Mouse (Mus musculus): ENCODE measurements around the gene Chrna10. TPM values are rescaled to one million over a fixed set of nuclear protein-coding genes. Genes with fewer than 3 reads are reported as not detected.

Chrna10 gene
- polyA plus RNA-seq, 1 experiment, result 0.01 TPM

DNA sequence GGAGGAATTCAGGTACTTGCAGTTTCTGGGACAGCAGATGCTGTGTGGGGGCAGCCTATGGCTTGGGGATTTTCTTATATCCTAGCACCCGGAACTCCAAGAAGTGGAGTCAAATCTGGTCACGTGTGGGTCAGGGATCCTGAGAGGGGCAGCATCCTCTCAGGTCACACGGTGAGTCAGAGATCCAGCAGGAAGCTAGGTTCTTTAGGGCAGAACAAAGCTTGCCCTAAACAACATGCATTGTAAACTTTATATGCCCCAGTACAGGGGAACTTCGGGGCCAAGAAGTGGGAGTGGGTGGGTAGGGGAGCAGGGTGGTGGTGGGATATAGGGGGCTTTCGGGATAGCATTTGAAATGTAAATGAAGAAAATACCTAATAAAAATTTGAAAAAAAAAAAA, 15.8 kb downstream of the Chrna10 start:
- Histone ChIP-seq H3K27me3 (ENCODE audit: control insufficient read depth, insufficient read depth, insufficient read length) (no peaks in the 10 kb centered on the region), H3K4me3 (ENCODE audit: insufficient read depth, poor library complexity, severe bottlenecking) (no peak overlapping the region), H3ac (ENCODE audit: control insufficient read depth, insufficient read length, low read depth) (no peak overlapping the region), H3K79me3 (ENCODE audit: low read depth) (no peaks in the 10 kb centered on the region), H3K79me2 (ENCODE audit: control insufficient read depth, insufficient read depth) (no peaks in the 10 kb centered on the region), H3K36me3 (ENCODE audit: control insufficient read depth, insufficient read depth) (no peaks in the 10 kb centered on the region)
- TF ChIP-seq FOSL1 (IDR thresholded peaks at IDR 0.05; ENCODE audit: insufficient read depth, low read length, poor library complexity, severe bottlenecking) (no peak), MYOG (IDR thresholded peaks at IDR 0.05; ENCODE audit: control insufficient read depth, extremely low read depth, insufficient read length) (no peak)

DNA sequence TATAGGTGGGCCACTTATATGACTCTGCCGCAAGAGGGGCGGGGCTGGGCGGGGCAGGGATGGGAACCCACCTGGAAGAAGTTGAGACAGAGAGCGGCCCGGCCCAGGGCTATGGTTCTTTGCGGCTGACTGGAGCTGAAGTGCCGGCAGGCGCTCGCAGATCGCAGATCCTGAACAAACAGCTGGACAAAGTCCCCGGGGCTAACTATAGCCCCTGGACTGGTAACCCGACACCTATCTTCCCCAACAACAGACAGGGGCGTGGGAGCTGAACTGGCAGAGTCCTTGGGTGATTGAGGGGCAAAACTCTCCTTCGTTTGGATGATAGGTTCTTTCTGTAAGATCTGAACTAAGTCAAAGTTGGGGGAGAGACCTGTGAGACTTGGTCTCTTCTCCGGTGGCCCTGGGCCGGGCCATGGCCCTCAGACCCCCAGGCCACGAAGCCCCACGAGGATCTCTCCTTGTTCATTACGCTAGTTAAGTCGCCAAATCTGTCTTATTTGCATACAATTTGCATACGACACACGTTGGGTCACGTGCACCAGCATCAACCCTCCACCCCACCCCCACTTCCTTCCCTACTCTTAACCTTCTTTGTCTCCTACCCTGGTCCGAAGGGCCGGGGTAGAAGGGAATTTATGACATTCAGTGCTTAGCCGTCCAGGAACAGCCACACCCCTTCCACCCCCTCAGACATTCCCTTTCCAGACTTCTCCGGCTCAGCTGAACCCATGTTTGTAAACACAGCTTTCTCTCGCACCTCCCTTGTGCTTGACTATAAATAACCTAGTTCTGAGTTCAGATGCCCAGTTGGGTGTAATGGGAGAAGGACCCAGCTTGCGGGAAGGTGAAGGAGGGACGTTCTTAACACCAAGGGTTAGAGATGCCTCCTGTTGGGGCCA, 16.6 kb downstream of the Chrna10 start:
- H3K36me3 ChIP-seq (ENCODE audit: control insufficient read depth, insufficient read depth), result no peaks in the 10 kb centered on the region
- no peak for TF ChIP-seq USF1 (IDR thresholded peaks at IDR 0.05; ENCODE audit: low read depth)
- TF ChIP-seq CTCF (IDR thresholded peaks at IDR 0.05; ENCODE audit: control insufficient read depth, insufficient read depth, insufficient read length), result no peak
- TF ChIP-seq CEBPB (IDR thresholded peaks at IDR 0.05; ENCODE audit: low read depth), result no peak
- TF ChIP-seq MYOG (IDR thresholded peaks at IDR 0.05; ENCODE audit: control insufficient read depth, extremely low read depth, insufficient read length), result no peak
- no peak overlapping the region for H3K4me3 ChIP-seq (ENCODE audit: insufficient read depth, poor library complexity, severe bottlenecking)
- H3K79me2 ChIP-seq (ENCODE audit: control insufficient read depth, insufficient read depth), result no peaks in the 10 kb centered on the region
- no peaks in the 10 kb centered on the region for H3K79me3 ChIP-seq (ENCODE audit: low read depth)
- no peaks in the 10 kb centered on the region for H3K27me3 ChIP-seq (ENCODE audit: control insufficient read depth, insufficient read depth, insufficient read length)
- no peak overlapping the region for H3ac ChIP-seq (ENCODE audit: control insufficient read depth, insufficient read length, low read depth)

DNA sequence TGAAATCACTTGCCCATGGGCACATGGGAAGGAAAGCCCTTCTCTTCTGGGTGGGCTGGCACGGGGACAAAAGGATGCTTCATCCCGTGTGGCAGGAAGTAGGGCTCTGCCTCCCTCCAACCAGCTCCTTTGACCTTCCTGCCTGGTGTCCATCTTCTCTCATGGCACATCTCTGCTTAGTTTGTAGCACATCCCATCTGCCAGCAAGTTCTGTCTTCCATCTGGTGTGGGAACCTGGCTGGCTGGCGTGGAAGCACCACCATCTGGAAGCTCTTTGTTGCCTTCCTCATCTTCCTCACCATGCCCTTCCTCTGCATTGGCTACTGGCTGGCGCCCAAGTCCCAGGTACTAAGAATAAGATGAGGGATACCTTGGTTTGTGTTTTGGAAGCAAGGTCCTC, 29.3 kb downstream of the Chrna10 start:
- Histone ChIP-seq H3ac (ENCODE audit: control insufficient read depth, insufficient read length, low read depth) (no peak overlapping the region), H3K79me2 (ENCODE audit: control insufficient read depth, insufficient read depth) (no peaks in the 10 kb centered on the region), H3K4me3 (ENCODE audit: insufficient read depth, poor library complexity, severe bottlenecking) (no peak overlapping the region), H3K36me3 (ENCODE audit: control insufficient read depth, insufficient read depth) (peaks cover 5% of the 10 kb centered on the region), H3K27me3 (ENCODE audit: control insufficient read depth, insufficient read depth, insufficient read length) (no peaks in the 10 kb centered on the region), H3K79me3 (ENCODE audit: low read depth) (no peaks in the 10 kb centered on the region)
- no peak for TF ChIP-seq CEBPB (IDR thresholded peaks at IDR 0.05; ENCODE audit: low read depth)
- no peak for TF ChIP-seq MYOG (IDR thresholded peaks at IDR 0.05; ENCODE audit: control insufficient read depth, extremely low read depth, insufficient read length)
- no peak for TF ChIP-seq USF1 (IDR thresholded peaks at IDR 0.05; ENCODE audit: low read depth)
- TF ChIP-seq MYOD1 (IDR thresholded peaks at IDR 0.05; ENCODE audit: control insufficient read depth, insufficient read length, low read depth), result no peak
- no peak for TF ChIP-seq FOSL1 (IDR thresholded peaks at IDR 0.05; ENCODE audit: insufficient read depth, low read length, poor library complexity, severe bottlenecking)
- TF ChIP-seq CTCF (IDR thresholded peaks at IDR 0.05; ENCODE audit: control insufficient read depth, insufficient read depth, insufficient read length), result no peak
- TF ChIP-seq MAX (IDR thresholded peaks at IDR 0.05), result no peak

DNA sequence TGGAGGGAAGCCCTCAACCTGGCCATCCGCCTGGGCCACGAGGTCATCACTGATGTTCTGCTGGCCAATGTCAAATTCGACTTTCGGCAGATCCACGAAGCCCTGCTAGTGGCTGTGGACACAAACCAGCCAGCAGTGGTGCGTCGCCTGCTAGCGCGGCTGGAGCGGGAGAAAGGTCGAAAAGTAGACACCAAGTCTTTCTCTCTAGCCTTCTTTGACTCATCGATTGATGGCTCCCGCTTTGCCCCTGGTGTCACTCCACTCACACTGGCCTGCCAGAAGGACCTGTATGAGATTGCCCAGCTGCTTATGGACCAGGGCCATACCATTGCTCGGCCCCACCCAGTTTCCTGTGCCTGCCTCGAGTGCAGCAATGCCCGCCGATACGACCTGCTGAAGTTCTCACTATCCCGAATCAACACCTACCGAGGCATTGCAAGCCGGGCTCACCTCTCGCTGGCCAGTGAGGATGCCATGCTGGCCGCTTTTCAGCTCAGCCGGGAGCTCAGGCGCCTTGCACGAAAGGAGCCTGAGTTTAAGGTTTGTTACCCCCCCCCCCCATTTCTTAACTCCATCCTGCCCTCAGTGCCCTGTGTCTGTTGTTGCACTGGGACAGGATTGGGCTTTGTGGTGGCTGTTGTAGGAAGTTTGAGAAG, 32.5 kb downstream of the Chrna10 start:
- no peaks in the 10 kb centered on the region for H3K27me3 ChIP-seq (ENCODE audit: control insufficient read depth, insufficient read depth, insufficient read length)
- H3K4me3 ChIP-seq (ENCODE audit: insufficient read depth, poor library complexity, severe bottlenecking), result no peak overlapping the region
- H3K79me3 ChIP-seq (ENCODE audit: low read depth), result no peaks in the 10 kb centered on the region
- peaks cover 25% of the 10 kb centered on the region for H3K36me3 ChIP-seq (ENCODE audit: control insufficient read depth, insufficient read depth)
- H3K79me2 ChIP-seq (ENCODE audit: control insufficient read depth, insufficient read depth), result no peaks in the 10 kb centered on the region
- TF ChIP-seq MYOG (IDR thresholded peaks at IDR 0.05; ENCODE audit: control insufficient read depth, extremely low read depth, insufficient read length) (no peak), CTCF (IDR thresholded peaks at IDR 0.05; ENCODE audit: control insufficient read depth, insufficient read depth, insufficient read length) (no peak), CEBPB (IDR thresholded peaks at IDR 0.05; ENCODE audit: low read depth) (no peak), MYOD1 (IDR thresholded peaks at IDR 0.05; ENCODE audit: control insufficient read depth, insufficient read length, low read depth) (no peak), FOSL1 (IDR thresholded peaks at IDR 0.05; ENCODE audit: insufficient read depth, low read length, poor library complexity, severe bottlenecking) (no peak), MAX (IDR thresholded peaks at IDR 0.05) (no peak), USF1 (IDR thresholded peaks at IDR 0.05; ENCODE audit: low read depth) (no peak)
- no peak overlapping the region for H3ac ChIP-seq (ENCODE audit: control insufficient read depth, insufficient read length, low read depth)

DNA sequence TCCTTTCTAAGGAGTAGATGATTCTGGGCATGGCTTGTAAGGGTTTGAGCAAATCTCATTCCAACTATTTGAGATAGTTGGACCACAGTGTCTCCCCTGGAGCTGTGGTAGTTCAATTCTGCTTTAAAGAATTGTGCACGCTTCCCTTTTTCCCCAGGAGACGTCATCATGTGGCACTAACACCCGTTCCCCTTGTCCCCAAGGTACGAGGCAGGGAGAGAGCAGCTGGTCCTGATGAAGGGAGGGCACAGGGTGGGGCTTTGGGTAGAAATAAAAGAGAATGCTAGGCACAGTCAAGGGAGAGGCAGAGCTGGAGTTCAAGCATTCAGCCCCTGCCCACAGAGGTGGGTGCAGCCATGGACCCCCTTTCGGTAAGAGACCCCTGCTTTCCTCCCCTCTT, 33.8 kb downstream of the Chrna10 start, which contains the start of gene Trpc2:
Gene Trpc2 (plus strand): TSS at position 301 of the 400 bp plus-strand sequence.
- no peak within 1 kb of the TSS for H3K4me3 ChIP-seq (ENCODE audit: insufficient read depth, poor library complexity, severe bottlenecking)
- no peaks in the 10 kb centered on the region for H3K79me3 ChIP-seq (ENCODE audit: low read depth)
- no peaks in the 10 kb centered on the region for H3K79me2 ChIP-seq (ENCODE audit: control insufficient read depth, insufficient read depth)
- H3ac ChIP-seq (ENCODE audit: control insufficient read depth, insufficient read length, low read depth), result no peak within 1 kb of the TSS
- peaks cover 35% of the 10 kb centered on the region for H3K36me3 ChIP-seq (ENCODE audit: control insufficient read depth, insufficient read depth)
- TF ChIP-seq MAX (IDR thresholded peaks at IDR 0.05) (no peak), FOSL1 (IDR thresholded peaks at IDR 0.05; ENCODE audit: insufficient read depth, low read length, poor library complexity, severe bottlenecking) (no peak), MYOD1 (IDR thresholded peaks at IDR 0.05; ENCODE audit: control insufficient read depth, insufficient read length, low read depth) (no peak), CTCF (IDR thresholded peaks at IDR 0.05; ENCODE audit: control insufficient read depth, insufficient read depth, insufficient read length) (no peak), MYOG (IDR thresholded peaks at IDR 0.05; ENCODE audit: control insufficient read depth, extremely low read depth, insufficient read length) (no peak), USF1 (IDR thresholded peaks at IDR 0.05; ENCODE audit: low read depth) (no peak), CEBPB (IDR thresholded peaks at IDR 0.05; ENCODE audit: low read depth) (no peak)
- H3K27me3 ChIP-seq (ENCODE audit: control insufficient read depth, insufficient read depth, insufficient read length), result no peaks in the 10 kb centered on the region
